Mouse (Mus musculus): ENCODE results near the gene Wdr74. TPM values are rescaled to one million over a fixed set of nuclear protein-coding genes. Genes with fewer than 3 reads are reported as not detected.

Wdr74 gene
- total and polyA plus RNA-seq, 3 experiments, result 133 to 235 (median 203) TPM

DNA sequence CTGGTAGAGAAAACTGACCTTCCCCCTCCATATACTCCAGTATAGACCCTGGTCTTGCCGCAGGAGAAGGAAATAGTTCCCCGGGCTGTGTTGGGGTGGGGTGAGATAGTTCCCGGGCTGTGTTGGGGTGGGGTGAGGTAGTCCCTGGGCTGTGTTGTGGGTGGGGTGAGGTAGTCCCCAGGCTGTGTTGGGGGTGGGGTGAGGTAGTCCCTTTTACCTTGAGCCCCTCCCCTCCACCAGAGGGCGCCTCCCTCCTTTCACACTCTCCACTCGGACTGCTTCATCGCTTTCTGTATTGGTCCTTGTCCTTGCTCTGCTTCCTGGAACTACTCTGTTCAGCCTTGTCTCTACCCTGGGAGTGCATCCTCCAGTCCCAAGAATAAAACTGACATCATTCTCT lies 40.3 kb upstream of the Wdr74 start (continued):
- TF ChIP-seq MXI1 (IDR thresholded peaks at IDR 0.05; ENCODE audit: low read depth, low read length) (no peak), ELF1 (IDR thresholded peaks at IDR 0.05; ENCODE audit: low read depth, low read length) (peak; percentile 70), SIN3A (IDR thresholded peaks at IDR 0.05; ENCODE audit: low read length) (no peak), MAZ (IDR thresholded peaks at IDR 0.05; ENCODE audit: low read depth, low read length) (no peak), MAX (IDR thresholded peaks at IDR 0.05; ENCODE audit: low read length) (no peak), MYC (IDR thresholded peaks at IDR 0.05; ENCODE audit: low read depth, low read length) (no peak), CHD1 (IDR thresholded peaks at IDR 0.05; ENCODE audit: low read depth, low read length) (no peak), TCF12 (IDR thresholded peaks at IDR 0.05; ENCODE audit: low read depth, low read length) (no peak), ZMIZ1 (IDR thresholded peaks at IDR 0.05; ENCODE audit: low read depth, low read length) (no peak), CTCF (conservative IDR thresholded peaks at IDR 0.05 in 1 of 2, IDR thresholded peaks at IDR 0.05 in 1 of 2; ENCODE audit: low read depth in 2 of 2, low read length in 2 of 2) (peak; percentile 16 to 77; a peak in 2 of 4 replicates), UBTF (IDR thresholded peaks at IDR 0.05; ENCODE audit: low read depth, low read length) (no peak), ZKSCAN1 (IDR thresholded peaks at IDR 0.05; ENCODE audit: borderline replicate concordance, low read depth, low read length) (no peak), GABPA (IDR thresholded peaks at IDR 0.05; ENCODE audit: insufficient replicate concordance, low read depth, low read length) (no peak), POLR2AphosphoS2 (IDR thresholded peaks at IDR 0.05; ENCODE audit: low read depth, low read length) (no peak), NELFE (IDR thresholded peaks at IDR 0.05; ENCODE audit: low read depth, low read length) (no peak), CHD2 (IDR thresholded peaks at IDR 0.05; ENCODE audit: low read length) (0 out of 2 replicates have a peak, but pooled peaks have one; percentile 57), JUND (conservative IDR thresholded peaks at IDR 0.05; ENCODE audit: low read depth, low read length) (no peak), MEF2A (IDR thresholded peaks at IDR 0.05; ENCODE audit: borderline replicate concordance, low read depth, low read length) (0 out of 2 replicates have a peak, but pooled peaks have one; percentile 13), IRF4 (IDR thresholded peaks at IDR 0.05; ENCODE audit: low read depth, low read length) (no peak), JUN (IDR thresholded peaks at IDR 0.05; ENCODE audit: insufficient read depth, low read depth, low read length) (no peak), RCOR1 (conservative IDR thresholded peaks at IDR 0.05; ENCODE audit: low read depth, low read length) (no peak)

DNA sequence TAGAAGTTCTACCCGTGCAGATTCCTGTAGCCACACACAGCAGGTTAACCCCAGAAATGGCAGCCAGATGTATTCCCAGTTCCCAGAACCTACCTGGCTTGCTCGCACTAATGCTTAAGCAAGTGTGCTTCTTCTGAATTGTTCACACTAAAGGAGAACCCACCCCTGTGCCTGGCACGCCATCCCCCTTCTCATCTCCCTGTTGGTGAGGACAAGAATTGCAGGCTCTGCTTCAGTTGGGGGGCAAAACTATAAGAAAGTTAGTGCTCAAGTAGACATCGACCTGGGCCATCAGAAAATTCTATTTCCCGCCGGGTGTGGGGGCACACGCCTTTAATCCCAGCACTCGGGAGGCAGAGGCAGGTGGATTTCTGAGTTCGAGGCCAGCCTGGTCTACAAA lies 36.0 kb upstream of the Wdr74 start:
- Histone ChIP-seq H3K9me3 (replicated peaks; ENCODE audit: low read length) (no peaks in the 10 kb centered on the region), H3K4me1 (ENCODE audit: control insufficient read depth in 1 of 2, insufficient read depth in 2 of 2) (peaks cover 0 to 10% of the 10 kb centered on the region in 2 experiments; a peak in 2 of 4 replicates), H3K4me3 (replicated peaks in 1 of 3; ENCODE audit: low read depth in 2 of 3, low read length in 2 of 3, poor library complexity in 1 of 3) (no peak overlapping the region), H3K79me2 (replicated peaks; ENCODE audit: control insufficient read depth, extremely low read depth, insufficient read depth, poor library complexity, severe bottlenecking) (no peaks in the 10 kb centered on the region), H3K27me3 (replicated peaks) (no peaks in the 10 kb centered on the region), H3K27ac (ENCODE audit: insufficient read depth, low read depth) (no peak overlapping the region), H3K36me3 (replicated peaks in 1 of 2; ENCODE audit: control insufficient read depth in 1 of 2, insufficient read depth in 1 of 2, low read length in 1 of 2) (peaks cover 0 to 2% of the 10 kb centered on the region in 2 experiments), H3K9ac (ENCODE audit: insufficient read depth, low read depth) (no peak overlapping the region), H3K4me2 (ENCODE audit: insufficient read depth, low read depth, poor library complexity, severe bottlenecking) (no peak overlapping the region)
- in situ Hi-C loops (cut with MboI; ENCODE audit: low pct_ligation_motif_present, low pct_unique_long_range_greater_than_20kb, low sequenced_read_pairs), result no loop called here
- no peak for TF ChIP-seq JUN (IDR thresholded peaks at IDR 0.05; ENCODE audit: insufficient read depth, low read depth, low read length)
- no peak for TF ChIP-seq HCFC1 (IDR thresholded peaks at IDR 0.05; ENCODE audit: low read depth, low read length)
- no peak for TF ChIP-seq MEF2A (IDR thresholded peaks at IDR 0.05; ENCODE audit: borderline replicate concordance, low read depth, low read length)
- no peak for TF ChIP-seq ETS1 (conservative IDR thresholded peaks at IDR 0.05; ENCODE audit: low read depth, low read length)
- no peak for TF ChIP-seq CHD2 (IDR thresholded peaks at IDR 0.05; ENCODE audit: low read length)
- no peak for TF ChIP-seq BHLHE40 (IDR thresholded peaks at IDR 0.05; ENCODE audit: low read depth, low read length)
- DNase-seq (ENCODE audit: extremely low read depth), result no peak
- dilution Hi-C loops (cut with MboI; ENCODE audit: extremely low pct_ligation_motif_present, extremely low pct_unique_long_range_greater_than_20kb, low sequenced_read_pairs), result loop anchor here (25.0 kb wide), 1 partner anchor 112 kb away; the partner anchor contains the start of gene Slc22a8
